Mouse (Mus musculus) cortical plate, adult 2 months (tissue): Measurements from ENCODE around the gene Prkce.

ENCODE experiments used
- CTCF ChIP-seq: fragments of 200-500 bp; IDR thresholded peaks from 2 replicates; pipeline ENCODE4 v1.5.1; 2011; ENCODE audit warnings: mild to moderate bottlenecking, control low read depth, low read length; ENCODE audit not compliant: insufficient read depth; ENCODE audit errors: extremely low read depth
- POLR2A ChIP-seq: fragments of 200-500 bp; IDR thresholded peaks from 2 replicates; pipeline ENCODE4 v1.6.1; 2011; ENCODE audit warnings: mild to moderate bottlenecking, low read length, control low read depth; ENCODE audit not compliant: insufficient read depth; ENCODE audit errors: extremely low read depth

DNA sequence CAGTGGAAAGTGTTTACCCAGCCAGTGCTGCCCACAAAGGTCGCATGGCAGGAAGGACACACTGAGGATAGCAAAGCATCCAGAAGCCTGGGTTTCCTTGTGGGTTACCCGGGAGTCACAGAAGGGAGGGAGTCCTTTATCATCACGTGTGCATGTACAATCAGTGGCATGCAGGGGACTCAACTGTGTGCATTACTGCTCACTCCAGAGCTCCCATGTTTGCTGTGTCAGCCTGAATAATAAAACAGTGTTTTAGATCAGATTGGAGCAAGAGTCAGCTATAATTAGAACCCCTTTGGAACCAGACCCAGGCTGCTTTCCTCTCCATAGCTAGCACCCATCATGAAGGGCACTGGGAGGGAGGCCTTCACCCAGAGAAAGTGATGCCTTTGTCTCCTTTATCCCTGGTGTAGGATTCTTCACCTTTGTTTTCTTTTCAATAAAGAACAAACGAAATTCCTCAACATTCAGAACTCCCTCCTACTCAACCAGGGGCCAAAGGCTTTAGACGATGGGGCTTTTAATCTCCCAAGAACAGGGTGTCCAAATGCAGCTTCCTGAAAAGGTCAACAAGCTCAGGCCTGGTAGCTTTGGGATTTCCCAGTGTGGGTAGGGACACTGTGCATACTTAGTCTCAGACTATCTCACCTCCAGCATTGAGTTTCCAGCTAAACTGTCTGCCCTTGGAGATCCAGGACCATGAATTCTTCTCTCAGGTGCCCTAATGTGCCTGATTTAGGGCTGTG is 421.3 kb downstream of the Prkce start:
- TF ChIP-seq POLR2A, result no peak
- TF ChIP-seq CTCF, result no peak
